Mouse (Mus musculus) G1E-ER4 (cell line): Measurements from ENCODE around the gene Slc41a2. TPM values are rescaled to one million over a fixed set of nuclear protein-coding genes. Genes with fewer than 3 reads are reported as not detected.

Source experiments
- GATA1 ChIP-seq: IDR thresholded peaks from one replicate; pipeline ENCODE4 v1.8.0; 2012; ENCODE audit warnings: low read length, inconsistent platforms
- polyA plus RNA-seq: library from polyadenylated mRNA; stranded (reverse); fragments of >175 nt; gene quantifications from 2 replicates; pipeline ENCODE4 v1.2.3, GENCODE M21; 2012

Gene Slc41a2
- polyA plus RNA-seq, 1 experiment: not detected

DNA sequence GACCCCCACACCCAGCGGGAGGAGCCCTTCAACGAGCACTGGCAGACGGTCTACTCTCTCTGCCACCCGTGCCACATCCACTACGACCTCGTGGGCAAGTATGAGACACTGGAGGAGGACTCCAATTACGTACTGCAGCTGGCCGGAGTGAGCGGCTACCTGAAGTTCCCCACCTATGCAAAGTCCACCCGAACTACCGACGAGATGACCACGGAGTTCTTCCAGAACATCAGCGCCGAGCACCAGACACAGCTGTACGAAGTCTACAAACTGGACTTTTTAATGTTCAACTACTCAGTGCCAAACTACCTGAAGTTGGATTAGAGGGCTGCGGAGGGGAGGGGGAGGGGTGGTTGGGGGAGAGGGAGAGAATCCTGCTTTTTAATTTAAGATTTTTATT is 146.2 kb downstream of the Slc41a2 start:
- no peak for TF ChIP-seq GATA1

DNA sequence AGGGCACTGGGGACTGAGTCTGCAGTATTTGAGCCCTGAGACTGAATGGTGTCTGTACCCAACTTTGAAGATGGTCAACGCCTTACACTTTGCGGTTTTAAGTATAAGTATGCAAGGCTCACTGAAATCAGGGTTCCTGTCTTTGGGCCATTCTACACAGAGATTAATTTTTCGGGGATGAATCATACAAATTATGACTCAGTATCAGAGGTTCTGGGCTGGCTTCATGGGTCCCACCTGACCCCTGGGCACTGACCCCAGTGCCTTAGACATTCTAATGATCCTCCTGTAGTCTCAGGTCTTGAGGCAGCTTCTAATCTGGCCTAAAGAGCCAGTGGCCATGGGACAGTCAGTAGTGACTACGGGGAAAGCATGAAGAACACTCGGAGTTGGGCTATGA is 148.6 kb downstream of the Slc41a2 start:
- TF ChIP-seq GATA1: no peak

DNA sequence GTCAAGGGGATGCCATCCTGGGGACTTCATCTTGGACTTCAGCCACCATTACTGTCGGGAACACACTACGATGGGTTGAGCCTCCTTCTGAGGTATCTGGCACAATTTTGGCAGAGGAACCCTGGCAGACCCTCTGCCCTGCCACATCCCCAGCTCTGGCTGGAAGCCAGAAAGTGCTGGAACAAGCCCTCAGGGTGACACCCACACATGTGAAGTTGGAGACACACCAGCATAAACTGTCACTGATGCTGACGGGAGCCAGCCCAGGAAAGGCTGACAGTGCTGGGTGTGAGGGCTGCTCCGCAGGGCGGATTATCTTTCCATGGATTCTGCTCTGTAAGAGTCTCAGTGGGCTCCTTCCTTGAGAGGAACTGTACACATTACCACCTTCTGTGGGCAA is 150.7 kb downstream of the Slc41a2 start:
- TF ChIP-seq GATA1: no peak

GRCm38 (mm10) chr10:83186167-83186566 is 151.5 kb downstream of the Slc41a2 start:
- no peak for TF ChIP-seq GATA1

- no peak for TF ChIP-seq GATA1
These were observed 152.6 kb downstream of the Slc41a2 start for GRCm38 (mm10) chr10:83185121-83185520.

DNA sequence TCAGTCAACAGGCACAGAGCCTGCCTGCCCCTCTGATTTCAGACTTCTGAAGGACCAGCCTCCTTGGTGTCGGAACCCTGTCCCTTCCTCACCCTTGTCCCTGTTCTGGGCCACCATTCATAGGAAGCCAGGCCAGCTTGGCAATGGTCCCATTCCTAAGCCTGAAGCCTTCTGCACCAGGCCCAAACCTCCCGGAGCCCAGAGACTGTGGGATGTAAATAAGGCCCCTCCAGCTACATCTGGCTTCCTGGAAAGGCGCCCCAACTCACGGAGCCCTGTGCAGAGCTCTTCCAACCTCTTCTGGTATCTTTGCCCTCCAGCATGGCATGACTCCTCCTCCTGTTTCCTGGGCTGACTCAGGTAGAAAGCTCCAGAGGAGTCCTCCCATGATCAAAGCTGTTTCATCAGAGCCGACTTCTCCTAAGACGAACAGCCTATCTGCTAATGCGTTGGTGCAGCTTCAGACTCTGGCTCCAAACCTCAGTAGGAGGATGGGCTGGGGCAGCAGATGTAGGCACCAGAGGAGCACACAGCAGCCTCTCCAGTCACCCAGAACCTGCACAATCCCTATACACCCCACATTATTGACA is 153.1 kb downstream of the Slc41a2 start:
- TF ChIP-seq GATA1: no peak

DNA sequence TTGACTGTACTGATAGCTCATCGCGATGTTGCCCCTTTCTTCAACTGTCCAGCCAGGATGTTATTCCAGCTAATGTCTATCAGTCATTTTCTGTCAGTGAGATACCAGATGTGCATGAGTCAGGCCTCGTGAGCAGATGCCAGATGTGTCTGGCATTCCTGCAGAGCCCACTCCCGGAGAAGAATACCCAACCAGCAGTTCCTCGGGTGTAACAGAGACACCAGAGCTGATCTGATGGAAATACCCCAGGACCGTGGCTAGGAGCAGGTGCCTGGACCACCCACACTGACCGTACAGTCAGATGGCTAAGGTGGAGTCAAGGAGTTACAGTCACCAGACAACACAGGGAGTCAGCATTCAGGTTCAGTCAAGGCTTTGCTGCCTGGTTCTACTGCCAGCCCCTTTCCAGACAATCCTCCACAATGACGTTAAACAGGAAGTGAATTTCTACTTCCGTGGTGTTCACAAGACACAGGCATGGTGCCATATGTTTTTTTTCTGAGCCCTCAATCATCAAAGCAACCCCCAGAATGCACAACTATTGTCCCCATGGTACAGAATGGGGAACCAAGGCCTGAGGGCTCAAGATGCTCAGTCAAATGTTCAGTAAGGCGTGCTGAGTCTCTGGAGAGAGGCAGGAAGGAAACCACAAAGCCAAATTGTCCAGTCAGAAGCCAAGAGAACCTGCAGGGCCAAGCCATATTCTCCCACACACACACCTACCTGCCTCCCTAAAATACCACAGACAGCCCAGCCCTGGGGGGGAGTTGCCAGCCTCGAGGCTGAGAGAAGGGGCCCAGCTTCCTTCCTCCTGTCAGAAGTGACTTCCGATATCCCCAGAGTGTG is 153.8 kb downstream of the Slc41a2 start:
- TF ChIP-seq GATA1: no peak

- TF ChIP-seq GATA1: no peak
These were observed 155.1 kb downstream of the Slc41a2 start for GRCm38 (mm10) chr10:83182573-83182960.

GRCm38 (mm10) chr10:83181831-83182572 is 155.7 kb downstream of the Slc41a2 start:
- no peak for TF ChIP-seq GATA1

Other genes starting within 250 kb of the Slc41a2 start
- gene D10Wsu102e, start 22.3 kb upstream of the Slc41a2 start, polyA plus RNA-seq: 0.56 and 0.75 TPM in 2 replicates
- gene Aldh1l2, start 196.3 kb upstream of the Slc41a2 start, polyA plus RNA-seq: not detected in 2 replicates
- 1.5 and 2.2 TPM in 2 replicates for gene Washc4, start 205.9 kb upstream of the Slc41a2 start, polyA plus RNA-seq